Mouse (Mus musculus) lung, adult 2 months (tissue): ENCODE results near the gene Raet1d.
"Not testable (repeated sequence)": the region's sequence is repeated elsewhere in the genome, so short reads cannot be mapped to it uniquely, and the experiment has no call there.

ENCODE experiments used
- CTCF ChIP-seq: fragments of 200-500 bp; IDR thresholded peaks from 2 replicates; pipeline ENCODE4 v1.5.1; 2011; ENCODE audit warnings: mild to moderate bottlenecking, low read length, control low read depth; ENCODE audit not compliant: insufficient read depth
- POLR2A ChIP-seq: fragments of 200-500 bp; IDR thresholded peaks from 2 replicates; pipeline ENCODE4 v1.6.1; 2011; ENCODE audit warnings: low read depth, mild to moderate bottlenecking, control low read depth, low read length, borderline replicate concordance; ENCODE audit errors: extremely low read depth

GRCm38 (mm10) chr10:22413702-22414494, 53.5 kb downstream of the Raet1d start:
- not testable (repeated sequence) for TF ChIP-seq CTCF, POLR2A
